Mouse (Mus musculus) brain, embryonic 14.5 days (tissue): ENCODE results near the gene Vps45.

Experiments
- CTCF ChIP-seq: fragments of 200-500 bp; IDR thresholded peaks from 2 replicates; pipeline ENCODE4 v1.5.1; 2012; ENCODE audit warnings: inconsistent platforms, mild to moderate bottlenecking, moderate library complexity, borderline replicate concordance; ENCODE audit not compliant: insufficient read depth, insufficient read length; ENCODE audit errors: extremely low read depth
- POLR2A ChIP-seq: fragments of 200-500 bp; IDR thresholded peaks from 2 replicates; pipeline ENCODE4 v1.6.1; 2012; ENCODE audit warnings: mild to moderate bottlenecking, inconsistent platforms, borderline replicate concordance; ENCODE audit not compliant: poor library complexity, insufficient read depth, insufficient read length, severe bottlenecking; ENCODE audit errors: extremely low read depth

DNA sequence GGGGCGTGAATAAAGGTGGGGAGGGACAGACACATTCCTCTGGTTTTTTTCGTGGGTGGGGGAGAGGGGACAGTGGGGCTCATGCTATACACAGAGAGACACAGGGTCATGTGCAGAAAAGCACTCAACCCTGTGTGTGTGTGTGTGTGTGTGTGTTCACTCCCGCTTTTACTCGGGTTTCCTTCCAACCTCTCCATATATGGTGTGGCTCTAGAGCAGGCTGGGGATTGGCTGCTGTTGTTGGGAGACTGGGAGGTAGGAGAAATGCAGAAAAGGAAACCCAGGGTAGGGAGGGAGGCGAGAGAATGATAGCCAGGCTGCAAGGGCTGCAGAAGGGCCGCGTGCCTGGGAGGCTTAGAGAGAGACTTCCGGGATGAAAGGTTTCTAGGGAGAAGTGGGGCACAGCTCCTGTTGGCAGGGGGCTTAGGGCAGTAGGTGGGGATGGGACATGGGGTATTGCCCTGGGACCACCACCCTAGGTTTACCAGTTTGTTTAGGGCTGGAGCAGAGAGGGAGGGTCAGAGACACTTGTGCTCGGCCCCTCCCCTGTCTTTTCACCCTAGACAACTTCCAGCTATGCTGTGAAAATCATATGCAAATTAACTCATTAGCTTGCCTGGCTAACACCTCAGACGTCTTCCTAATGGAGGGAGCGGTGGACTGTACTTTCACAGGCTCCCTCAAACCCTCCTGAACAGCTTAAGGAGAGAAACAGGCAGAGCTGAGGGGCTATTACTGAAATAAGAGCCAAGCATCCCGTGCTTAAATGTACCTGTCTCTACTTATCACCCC lies 72.9 kb downstream of the Vps45 start:
- no peak for TF ChIP-seq CTCF
- 0 out of 2 replicates have a peak, but pooled peaks have one; percentile 30 for TF ChIP-seq POLR2A
